Mouse (Mus musculus) naive thymus-derived CD4-positive, alpha-beta T cell, adult 5 months (primary cell): ENCODE measurements around the gene Pde1c. TPM values are rescaled to one million over a fixed set of nuclear protein-coding genes. Genes with fewer than 3 reads are reported as not detected.

Experiments
- polyA plus RNA-seq: library from polyadenylated mRNA; unstranded; fragments of 100-300 nt; shearing (Covaris generic); gene quantifications from one replicate; pipeline ENCODE4 v1.2.1, GENCODE M21; 2017

The Pde1c gene
- polyA plus RNA-seq = 0.75 TPM

DNA sequence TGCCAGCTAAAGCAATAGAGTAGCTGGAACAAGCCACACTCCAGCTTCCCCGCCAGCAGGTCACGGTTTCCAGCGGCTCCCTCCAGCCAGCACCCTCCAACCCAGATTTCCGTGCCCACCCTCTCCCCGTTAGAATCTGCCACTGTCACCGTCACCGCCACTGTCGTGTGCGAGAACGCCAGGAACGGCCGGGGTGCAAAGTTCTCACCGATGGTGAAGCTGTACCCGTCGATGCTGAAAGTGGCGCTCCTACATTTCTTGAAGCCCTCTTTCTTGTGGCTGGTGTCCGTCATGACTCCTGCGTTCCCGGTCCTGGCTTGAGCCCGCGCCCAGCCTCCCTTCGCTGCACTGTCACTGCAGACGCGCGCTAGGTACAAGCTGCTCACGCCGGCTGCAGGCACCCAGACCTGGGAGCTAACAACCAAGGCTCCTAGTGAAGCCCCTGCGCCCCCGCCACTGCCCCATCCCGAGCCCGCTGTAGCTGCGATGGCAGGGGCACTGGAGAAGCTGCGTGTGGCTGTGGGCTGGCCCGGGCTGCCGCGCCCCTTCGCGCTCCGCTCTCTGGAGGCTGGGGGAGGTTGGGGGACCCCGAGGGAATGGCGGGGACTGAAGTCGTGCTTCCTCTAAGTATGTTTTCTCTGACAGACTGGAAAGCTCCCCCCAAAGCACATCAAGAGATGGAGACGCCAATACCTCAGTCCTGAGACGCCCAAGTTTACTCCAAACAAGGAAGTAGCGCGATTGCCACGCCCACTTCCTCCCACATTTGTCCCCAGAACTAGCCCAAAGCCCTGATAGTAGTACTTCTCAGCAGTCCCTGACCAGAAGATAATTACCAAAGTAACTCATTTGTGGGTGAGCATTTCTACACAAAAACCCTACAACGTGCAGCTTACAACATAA lies at the start of gene Pde1c:
TSS of gene Pde1c (minus strand) at position 634 of the 903 bp plus-strand sequence.

Other genes starting within 250 kb of the Pde1c start
- 93.5 TPM for gene Lsm5, start 135.6 kb upstream of the Pde1c start, polyA plus RNA-seq
- 127 TPM for gene Avl9, start 145.8 kb upstream of the Pde1c start, polyA plus RNA-seq
- 158 TPM for gene Kbtbd2, start 228.7 kb upstream of the Pde1c start, polyA plus RNA-seq